Comparison of ENCODE assay signal across 30 mouse cellular contexts in genomic region chr10:73037476-73037875, GRCm38 (mm10).
"Had no signal": no experiment of that assay in that cellular context is flagged by ENCODE, and none has a peak within 500 bp of the region (broad histone marks: within the 10 kb centered on the region; RNA-seq: fewer than 3 reads in every experiment).

No protein-coding gene starts in this region.

- H3K27me3 ChIP-seq: limb, embryonic 12.5 days; limb, embryonic 13.5 days; limb, embryonic 15.5 days; liver, embryonic 12.5 days; liver, embryonic 13.5 days; liver, embryonic 15.5 days; lung, embryonic 15.5 days; megakaryocyte, embryonic 14.5 days; midbrain, embryonic 12.5 days; midbrain, embryonic 13.5 days had no signal

- ATAC-seq: liver, embryonic 12.5 days; liver, postnatal 0 days; lung, postnatal 0 days; midbrain, embryonic 13.5 days; midbrain, embryonic 16.5 days had no signal

- H3K4me2 ChIP-seq: limb, embryonic 12.5 days; limb, embryonic 13.5 days; limb, embryonic 15.5 days; liver, embryonic 11.5 days; liver, embryonic 12.5 days; liver, embryonic 13.5 days; liver, embryonic 15.5 days; lung, embryonic 14.5 days; lung, embryonic 15.5 days; midbrain, embryonic 11.5 days; midbrain, embryonic 12.5 days; midbrain, embryonic 13.5 days had no signal

- H3K4me3 ChIP-seq: limb, embryonic 10.5 days; limb, embryonic 12.5 days; limb, embryonic 13.5 days; limb, embryonic 15.5 days; liver, embryonic 12.5 days; liver, embryonic 13.5 days; liver, embryonic 15.5 days; lung, embryonic 15.5 days; megakaryocyte, embryonic 14.5 days; midbrain, embryonic 10.5 days; midbrain, embryonic 12.5 days; midbrain, embryonic 13.5 days; myocyte had no signal

- H3K4me1 ChIP-seq: limb, embryonic 10.5 days; limb, embryonic 12.5 days; limb, embryonic 13.5 days; limb, embryonic 15.5 days; liver, embryonic 12.5 days; liver, embryonic 13.5 days; liver, embryonic 15.5 days; lung, embryonic 15.5 days; megakaryocyte, embryonic 14.5 days; midbrain, embryonic 12.5 days; midbrain, embryonic 13.5 days had no signal

- H3K36me3 ChIP-seq: limb, embryonic 10.5 days; limb, embryonic 12.5 days; limb, embryonic 13.5 days; limb, embryonic 15.5 days; liver, embryonic 12.5 days; liver, embryonic 13.5 days; liver, embryonic 15.5 days; lung, embryonic 15.5 days; midbrain, embryonic 10.5 days; midbrain, embryonic 12.5 days; midbrain, embryonic 13.5 days had no signal

- H3K9me3 ChIP-seq: limb, embryonic 10.5 days; limb, embryonic 12.5 days; limb, embryonic 13.5 days; limb, embryonic 15.5 days; liver, embryonic 13.5 days; liver, embryonic 15.5 days; lung, embryonic 15.5 days; midbrain, embryonic 10.5 days; midbrain, embryonic 12.5 days; midbrain, embryonic 13.5 days had no signal

- DNase-seq: left cerebral cortex, postnatal 4 days; liver; liver, embryonic 13.5 days; liver, postnatal 0 days; lung, adult 18-20 months; lung, adult 2 months; lung, embryonic 14.5 days; lung, postnatal 10 days; lung, postnatal 14 days; lung, postnatal 36 days; lung, postnatal 4 days; midbrain, embryonic 14.5 days had no signal

- H3K27ac ChIP-seq: limb, embryonic 10.5 days; limb, embryonic 12.5 days; limb, embryonic 13.5 days; limb, embryonic 15.5 days; liver, embryonic 12.5 days; liver, embryonic 13.5 days; liver, embryonic 14.5 days; liver, embryonic 15.5 days; lung, embryonic 15.5 days; macrophage; midbrain, embryonic 10.5 days; midbrain, embryonic 12.5 days; midbrain, embryonic 13.5 days had no signal

- H3K9ac ChIP-seq: limb, embryonic 12.5 days; limb, embryonic 13.5 days; limb, embryonic 15.5 days; liver, embryonic 12.5 days; liver, embryonic 13.5 days; liver, embryonic 14.5 days; liver, embryonic 15.5 days; liver, postnatal 0 days; lung, embryonic 14.5 days; lung, embryonic 15.5 days; midbrain, embryonic 12.5 days; midbrain, embryonic 13.5 days had no signal
